Mouse (Mus musculus) left cerebral cortex, adult 18-20 months (tissue): ENCODE measurements around the gene Olfr99. TPM values are rescaled to one million over a fixed set of nuclear protein-coding genes. Genes with fewer than 3 reads are reported as not detected.
A peak's percentile ranks its signal among the peaks of the same experiment; 100 is the strongest.
"Not testable (repeated sequence)": the region's sequence is repeated elsewhere in the genome, so short reads cannot be mapped to it uniquely, and the experiment has no call there.

ENCODE experiments used
- DNase-seq, 2 experiments: peaks; one replicate each; pipeline ENCODE4 v3.0.0; 2021 to 2022; ENCODE audit warnings: low spot score in 2 of 2, mixed read lengths in 1 of 2
- long read RNA-seq, 2 experiments: library from polyadenylated mRNA; stranded (forward); transcript quantifications; one replicate each; pipeline ENCODE4 v2.0.0; 2021
- total RNA-seq, 2 experiments: library from RNA; stranded (reverse); gene quantifications; 2 replicates each; pipeline ENCODE4 v1.2.3; 2021

The Olfr99 gene
- not detected for total RNA-seq
- long read RNA-seq, experiment 1, result 0 reads
- long read RNA-seq, experiment 2, partial matches to known transcripts, result 0 of 3 reads
- long read RNA-seq, experiment 2, other reads (novel, unspliced or antisense), result 3 of 3 reads

- DNase-seq, result no peak
These were observed at the start of gene Olfr99 for GRCm38 (mm10) chr17:37283360-37283759. Gene Olfr99 (minus strand): TSS chr17:37283460.

GRCm38 (mm10) chr17:37316954-37317353, 33.7 kb upstream of the Olfr99 start, which contains the start of gene Olfr102:
Gene Olfr102 (minus strand): TSS chr17:37317054.
- DNase-seq, result no peak

DNA sequence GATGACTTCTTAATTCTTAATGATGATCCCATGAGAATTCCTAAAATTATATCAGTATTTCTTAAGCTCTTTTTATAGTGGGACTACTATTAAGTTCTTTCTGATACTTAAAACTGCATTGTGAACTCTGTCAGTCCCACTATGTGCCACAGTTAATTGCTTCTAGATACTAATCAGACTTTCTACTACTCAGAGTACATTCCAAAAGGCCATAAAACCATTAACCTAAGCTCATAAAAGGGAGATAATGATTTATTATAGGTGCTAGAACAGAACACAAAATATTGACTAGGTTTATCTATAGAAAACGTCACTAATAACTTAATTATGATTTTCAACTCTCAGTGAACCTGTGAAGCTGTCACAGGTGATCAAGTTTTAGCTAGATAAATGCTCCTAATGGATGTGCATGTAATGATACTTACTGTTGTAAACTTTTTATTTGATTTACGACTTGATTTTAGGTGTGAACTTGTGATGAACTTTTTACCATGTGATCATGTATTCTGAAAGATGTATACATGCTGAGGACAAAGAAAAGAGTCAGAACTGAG, 27.0 kb upstream of the Olfr99 start:
- no peak for DNase-seq

DNA sequence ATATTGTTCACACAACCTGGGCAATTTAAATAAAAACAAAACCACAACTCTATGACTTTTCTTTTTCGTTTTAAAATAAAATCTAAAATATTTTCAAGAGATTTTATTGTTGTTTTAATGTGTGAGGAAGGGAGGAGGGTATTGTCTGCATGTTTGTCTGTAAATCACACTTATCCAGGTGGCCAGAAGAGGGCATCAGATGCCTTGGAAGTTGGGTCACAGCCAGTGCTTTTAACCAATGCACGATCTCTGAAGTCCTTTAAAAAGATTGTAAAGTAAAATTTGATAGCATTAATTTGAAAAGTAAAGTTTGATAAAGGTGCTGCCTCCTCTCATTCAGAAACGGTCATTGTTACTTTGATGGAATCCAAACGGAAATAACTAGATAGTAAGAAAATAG, 25.2 kb upstream of the Olfr99 start:
- peak in 1 of 2 experiments; percentile 13 for DNase-seq

GRCm38 (mm10) chr17:37304213-37304612, 21.0 kb upstream of the Olfr99 start, which contains the start of gene Olfr101:
Gene Olfr101 (minus strand): TSS chr17:37304313.
- no peak for DNase-seq

DNA sequence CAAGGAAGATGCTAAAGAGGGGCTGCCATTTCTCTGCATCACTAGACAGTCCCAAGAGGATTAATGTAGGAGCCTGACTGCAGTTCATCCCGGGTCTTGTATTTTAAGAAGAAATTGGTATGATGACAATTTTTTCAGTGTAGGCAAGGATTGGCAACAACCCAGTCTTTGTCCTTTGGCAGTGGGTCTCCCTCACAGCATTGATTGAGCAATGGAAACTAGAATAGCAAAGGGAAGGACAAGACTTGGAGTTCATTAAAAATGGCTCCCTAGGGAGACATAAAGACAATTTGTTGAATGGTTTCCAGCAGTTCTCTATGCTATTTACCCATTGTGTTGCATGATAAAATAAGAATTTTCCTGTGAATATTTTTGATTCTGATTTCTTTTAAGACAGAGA, 2.9 kb downstream of the Olfr99 start:
- DNase-seq, result no peak

DNA sequence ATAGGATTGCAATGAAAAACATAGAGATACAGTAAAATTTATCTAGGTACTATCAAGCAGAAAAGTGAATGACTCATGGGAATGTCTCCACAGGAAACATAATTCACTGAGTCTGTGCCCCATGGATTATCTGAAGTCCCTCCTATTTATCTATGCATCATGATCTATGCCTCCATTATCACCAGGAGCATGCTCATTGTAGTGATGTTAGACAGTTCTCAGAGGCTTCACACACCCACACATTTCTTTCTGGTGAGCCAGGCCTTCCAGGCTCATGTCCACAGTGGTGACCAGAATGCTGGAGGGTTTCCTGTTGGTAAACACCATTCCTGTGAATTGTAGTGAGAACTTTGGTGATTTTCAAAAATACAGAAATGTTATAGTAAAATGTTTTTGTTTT, 6.7 kb downstream of the Olfr99 start:
- DNase-seq, result no peak

- no peak for DNase-seq
These were observed 7.5 kb downstream of the Olfr99 start for GRCm38 (mm10) chr17:37275626-37276248.

- DNase-seq, result peak in 1 of 2 experiments; percentile 4
These were observed 12.6 kb downstream of the Olfr99 start for GRCm38 (mm10) chr17:37270702-37271092.

DNA sequence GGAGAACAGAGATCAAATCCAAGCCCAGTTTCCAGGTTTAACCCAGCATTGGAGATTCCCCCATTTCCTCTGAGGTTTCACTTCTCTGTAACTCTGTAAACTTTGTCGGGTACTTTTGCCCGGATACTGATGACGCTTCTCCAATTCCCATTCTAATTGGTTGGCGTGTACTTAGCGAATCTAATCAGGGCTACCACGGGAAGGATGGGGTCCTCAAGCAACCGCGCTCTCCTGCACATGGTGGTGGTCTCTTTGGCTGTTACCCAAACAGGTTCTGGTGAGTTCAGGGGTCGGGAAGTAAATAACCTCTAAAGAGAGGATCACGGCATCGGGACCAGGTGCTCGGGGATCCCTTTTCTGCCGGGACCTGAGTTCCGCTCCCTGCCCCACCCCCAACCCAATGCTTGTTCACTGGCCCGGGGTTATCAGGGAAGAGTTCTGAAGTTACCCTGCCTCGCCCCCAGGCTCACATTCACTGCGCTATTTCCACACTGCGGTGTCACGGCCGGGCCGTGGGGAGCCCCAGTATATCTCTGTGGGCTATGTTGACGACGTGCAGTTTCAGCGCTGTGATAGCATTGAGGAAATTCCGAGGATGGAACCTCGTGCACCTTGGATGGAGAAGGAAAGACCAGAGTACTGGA, 13.1 kb downstream of the Olfr99 start, which contains the start of gene H2-M3:
TSS of gene H2-M3 (plus strand) at position 163 of the 644 bp plus-strand sequence.
- DNase-seq, result peak; percentile 91 to 95

DNA sequence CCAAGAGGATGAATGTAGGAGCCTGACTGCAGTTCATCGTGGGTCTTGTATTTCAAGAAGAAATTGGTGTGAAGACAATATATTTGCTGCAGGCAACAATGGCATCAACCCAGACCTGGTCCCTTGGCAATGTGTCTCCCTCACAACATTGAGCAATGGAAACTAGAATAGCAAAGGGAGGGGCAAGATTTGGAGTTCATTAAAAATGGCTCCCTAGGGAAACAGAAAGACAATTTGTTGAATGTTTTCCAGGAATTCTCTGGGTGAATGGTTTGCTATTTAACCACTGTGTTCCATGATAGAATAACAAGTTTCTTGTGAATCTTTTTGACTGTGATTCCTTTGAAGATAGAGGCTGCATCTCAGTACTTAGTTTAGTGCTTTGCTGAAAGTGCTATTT, 19.6 kb downstream of the Olfr99 start, which contains the start of gene Olfr98:
TSS of gene Olfr98 (minus strand) at position 124 of the 400 bp plus-strand sequence.
- no peak for DNase-seq

GRCm38 (mm10) chr17:37250544-37250943, 32.7 kb downstream of the Olfr99 start:
- peak in 1 of 2 experiments; percentile 14 for DNase-seq

DNA sequence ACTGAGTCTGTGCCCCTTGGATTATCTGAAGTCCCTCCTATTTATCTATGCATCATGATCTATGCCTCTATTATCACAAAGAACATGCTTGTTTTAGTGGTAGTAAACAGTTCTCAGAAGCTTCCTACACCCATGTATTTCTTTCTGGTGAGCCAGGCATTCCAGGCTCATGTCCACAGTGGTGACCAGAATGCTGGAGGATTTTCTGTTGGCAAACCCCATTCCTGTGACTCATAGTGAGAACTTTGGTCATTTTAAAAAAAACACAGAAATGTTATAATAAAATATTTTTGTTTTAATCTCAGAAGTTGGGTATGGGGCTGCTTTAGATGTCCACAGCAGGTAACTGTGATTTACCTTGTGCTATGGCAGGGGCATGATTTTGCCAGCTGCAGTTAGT, 33.8 kb downstream of the Olfr99 start:
- no peak for DNase-seq

- peak; percentile 5 to 38 for DNase-seq
These were observed 36.5 kb downstream of the Olfr99 start for GRCm38 (mm10) chr17:37246715-37247114.

DNA sequence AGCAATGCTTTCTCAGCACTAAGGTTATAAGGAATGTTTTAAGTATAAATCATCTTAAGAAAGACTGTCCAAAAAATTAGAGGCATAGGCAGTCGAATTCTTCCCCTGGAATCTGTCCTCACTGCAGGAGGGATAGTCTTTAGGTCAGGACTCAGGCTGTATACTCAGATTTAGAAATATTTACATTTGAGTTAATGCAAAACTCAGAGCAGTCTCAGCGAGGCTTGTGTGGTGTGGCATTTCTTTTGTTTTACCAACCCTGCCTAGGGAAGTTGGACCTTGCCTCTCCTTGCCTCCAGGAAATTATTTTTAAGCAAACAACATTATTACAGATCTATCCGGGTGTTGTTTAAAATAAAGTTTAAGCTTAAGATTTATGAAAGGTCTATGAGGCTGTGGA, 41.1 kb downstream of the Olfr99 start:
- DNase-seq, result no peak

- DNase-seq, result not testable (repeated sequence)
These were observed 46.0 kb downstream of the Olfr99 start, which contains the start of gene Olfr97 for GRCm38 (mm10) chr17:37237230-37237629. Gene Olfr97 (minus strand): TSS chr17:37237330.

Other genes with a start within 250 kb of the Olfr99 start
- 100 to 1,000 TPM; 685 to 702 TPM for gene Gabbr1, start 237.5 kb downstream of the Olfr99 start, total RNA-seq
- not detected for gene Olfr90, start 195.0 kb downstream of the Olfr99 start, total RNA-seq
- not detected for gene Olfr91, start 185.2 kb downstream of the Olfr99 start, total RNA-seq
- gene Olfr92, start 163.4 kb downstream of the Olfr99 start, total RNA-seq, result not detected
- gene Olfr93, start 122.0 kb downstream of the Olfr99 start, total RNA-seq, result not detected
- not detected for gene Ubd, start 89.6 kb downstream of the Olfr99 start, total RNA-seq
- gene Olfr94, start 82.5 kb downstream of the Olfr99 start, total RNA-seq, result not detected
- not detected for gene Olfr95, start 70.3 kb downstream of the Olfr99 start, total RNA-seq
- not detected for gene Olfr96, start 63.3 kb downstream of the Olfr99 start, total RNA-seq
- gene Olfr97, start 46.1 kb downstream of the Olfr99 start, total RNA-seq, result not detected
- not detected for gene Olfr98, start 19.7 kb downstream of the Olfr99 start, total RNA-seq
- 1 to 10 TPM; 3.8 to 4.6 TPM for gene H2-M3, start 13.2 kb downstream of the Olfr99 start, total RNA-seq
- gene Olfr101, start 20.9 kb upstream of the Olfr99 start, total RNA-seq, result not detected
- gene Olfr102, start 33.6 kb upstream of the Olfr99 start, total RNA-seq, result not detected
- gene Olfr103, start 56.2 kb upstream of the Olfr99 start, total RNA-seq, result not detected
- gene Olfr104-ps, start 76.1 kb upstream of the Olfr99 start, total RNA-seq, result not detected
- gene Olfr105-ps, start 95.6 kb upstream of the Olfr99 start, total RNA-seq, result not detected
- gene Olfr106-ps, start 106.9 kb upstream of the Olfr99 start, total RNA-seq, result not detected
- not detected for gene Olfr107, start 115.8 kb upstream of the Olfr99 start, total RNA-seq
- gene Olfr108, start 162.0 kb upstream of the Olfr99 start, total RNA-seq, result not detected
- gene Olfr109, start 175.5 kb upstream of the Olfr99 start, total RNA-seq, result not detected
- not detected for gene H2-M2, start 200.1 kb upstream of the Olfr99 start, total RNA-seq
- not detected for gene Olfr110, start 209.0 kb upstream of the Olfr99 start, total RNA-seq
- gene Olfr111, start 224.6 kb upstream of the Olfr99 start, total RNA-seq, result under 1 TPM in 1 of 2 experiments, not detected in 1; 0.19 TPM